Mouse (Mus musculus): ENCODE results near the gene Cdkl1.

Cdkl1 gene

GRCm38 (mm10) chr12:69790530-69791505, at the start of gene Cdkl1:
Gene Cdkl1, minus strand, starts transcription at chr12:69791267.
- POLR2A ChIA-PET: interaction anchor here in 3 of 4 experiments (0.6 to 1.7 kb wide), 7 partner anchors 9 to 117 kb away, joined by 3 to 5 read pairs (median 3); partner anchors contain the start of gene Map4k5 (in 1 of the 3)
- CTCF ChIA-PET: interaction anchor here in 2 of 4 experiments (0.5 to 1.6 kb wide), 3 partner anchors 19 to 34 kb away, joined by 4 to 6 read pairs (median 5); no protein-coding TSS in a partner anchor

- ChIA-PET CTCF (no interaction called here), POLR2A (interaction anchor here in 2 of 4 experiments (0.5 to 0.8 kb wide), 2 partner anchors 9 to 36 kb away, joined by 3 read pairs; no protein-coding TSS in a partner anchor)
Observed at GRCm38 (mm10) chr12:69838376-69838775, 47.3 kb upstream of the Cdkl1 start.

- CTCF ChIA-PET: interaction anchor here in 1 of 4 experiments (0.6 kb wide), 1 partner anchor 524 kb away, joined by 4 read pairs; no protein-coding TSS in a partner anchor
- POLR2A ChIA-PET: interaction anchor here in 1 of 4 experiments (1.1 to 2.3 kb wide), 3 partner anchors 9 to 675 kb away, joined by 3 to 11 read pairs (median 6); partner anchors contain the start of gene Rps29
Observed at GRCm38 (mm10) chr12:69833982-69834604, 43.0 kb upstream of the Cdkl1 start.

GRCm38 (mm10) chr12:69831239-69831910, 40.3 kb upstream of the Cdkl1 start:
- ChIA-PET POLR2A (interaction anchor here in 1 of 4 experiments (1.0 to 1.4 kb wide), 2 partner anchors 25 to 107 kb away, joined by 3 read pairs; no protein-coding TSS in a partner anchor), CTCF (interaction anchor here in 1 of 4 experiments (0.6 kb wide), 1 partner anchor 701 kb away, joined by 3 read pairs; no protein-coding TSS in a partner anchor)

GRCm38 (mm10) chr12:69828214-69828613, 37.1 kb upstream of the Cdkl1 start:
- CTCF ChIA-PET: interaction anchor here in 1 of 4 experiments (0.6 kb wide), 2 partner anchors 50 to 679 kb away, joined by 3 to 4 read pairs; no protein-coding TSS in a partner anchor
- POLR2A ChIA-PET: interaction anchor here in 3 of 4 experiments (0.5 to 1.8 kb wide), 17 partner anchors 8 to 997 kb away, joined by 3 to 6 read pairs (median 3); partner anchors contain the start of genes Map4k5 (in 2 of the 3), Atl1 (in 1 of the 3) and Frmd6 (in 1 of the 3)

- CTCF ChIA-PET: no interaction called here
- POLR2A ChIA-PET: interaction anchor here in 1 of 4 experiments (0.6 to 2.0 kb wide), 3 partner anchors 9 to 90 kb away, joined by 3 to 11 read pairs (median 3); no protein-coding TSS in a partner anchor
Observed at GRCm38 (mm10) chr12:69824881-69825597, 34.0 kb upstream of the Cdkl1 start.

- ChIA-PET CTCF (interaction anchor here in 1 of 4 experiments (0.5 kb wide), 1 partner anchor 10 kb away, joined by 3 read pairs; no protein-coding TSS in a partner anchor), POLR2A (interaction anchor here in 1 of 4 experiments (1.6 kb wide), 1 partner anchor 39 kb away, joined by 4 read pairs; no protein-coding TSS in a partner anchor)
Observed at GRCm38 (mm10) chr12:69814272-69814671, 23.2 kb upstream of the Cdkl1 start.

- CTCF ChIA-PET: no interaction called here
- POLR2A ChIA-PET: interaction anchor here in 1 of 4 experiments (1.3 kb wide), 1 partner anchor 11 kb away, joined by 3 read pairs; no protein-coding TSS in a partner anchor
Observed at GRCm38 (mm10) chr12:69813596-69813995, 22.5 kb upstream of the Cdkl1 start.

GRCm38 (mm10) chr12:69812986-69813385, 21.9 kb upstream of the Cdkl1 start:
- ChIA-PET POLR2A (interaction anchor here in 1 of 4 experiments (1.3 kb wide), 1 partner anchor 12 kb away, joined by 3 read pairs; no protein-coding TSS in a partner anchor), CTCF (no interaction called here)

GRCm38 (mm10) chr12:69811976-69812375, 20.9 kb upstream of the Cdkl1 start:
- CTCF ChIA-PET: no interaction called here
- POLR2A ChIA-PET: interaction anchor here in 1 of 4 experiments (0.6 kb wide), 1 partner anchor 44 kb away, joined by 4 read pairs; no protein-coding TSS in a partner anchor

- ChIA-PET POLR2A (interaction anchor here in 3 of 4 experiments (0.6 to 1.8 kb wide), 5 partner anchors 9 to 281 kb away, joined by 3 to 5 read pairs (median 4); no protein-coding TSS in a partner anchor), CTCF (interaction anchor here in 1 of 4 experiments (0.7 kb wide), 1 partner anchor 18 kb away, joined by 6 read pairs; the partner anchor contains the start of gene Cdkl1)
Observed at GRCm38 (mm10) chr12:69809439-69809838, 18.4 kb upstream of the Cdkl1 start.

GRCm38 (mm10) chr12:69807399-69807985, 16.4 kb upstream of the Cdkl1 start:
- POLR2A ChIA-PET: interaction anchor here in 1 of 4 experiments (1.1 kb wide), 1 partner anchor 17 kb away, joined by 3 read pairs; the partner anchor contains the start of gene Cdkl1
- CTCF ChIA-PET: no interaction called here

- ChIA-PET POLR2A (interaction anchor here in 3 of 4 experiments (0.6 to 0.7 kb wide), 4 partner anchors 15 to 1330 kb away, joined by 3 to 5 read pairs (median 4); no protein-coding TSS in a partner anchor), CTCF (interaction anchor here in 2 of 4 experiments (0.6 kb wide), 2 partner anchors 117 to 625 kb away, joined by 3 to 4 read pairs; no protein-coding TSS in a partner anchor)
Observed at GRCm38 (mm10) chr12:69805148-69805547, 14.1 kb upstream of the Cdkl1 start.

GRCm38 (mm10) chr12:69804393-69805070, 13.5 kb upstream of the Cdkl1 start:
- CTCF ChIA-PET: interaction anchor here in 1 of 4 experiments (0.6 kb wide), 1 partner anchor 10 kb away, joined by 3 read pairs; no protein-coding TSS in a partner anchor
- POLR2A ChIA-PET: interaction anchor here in 1 of 4 experiments (0.7 kb wide), 1 partner anchor 15 kb away, joined by 4 read pairs; no protein-coding TSS in a partner anchor

GRCm38 (mm10) chr12:69803196-69803595, 12.1 kb upstream of the Cdkl1 start:
- ChIA-PET POLR2A (interaction anchor here in 2 of 4 experiments (0.6 to 0.7 kb wide), 3 partner anchors 89 to 309 kb away, joined by 3 to 6 read pairs (median 4); partner anchors contain the start of gene Atl1 (in 1 of the 2)), CTCF (no interaction called here)

- POLR2A ChIA-PET: interaction anchor here in 1 of 4 experiments (1.2 kb wide), 1 partner anchor 9 kb away, joined by 4 read pairs; no protein-coding TSS in a partner anchor
- CTCF ChIA-PET: no interaction called here
Observed at GRCm38 (mm10) chr12:69800586-69800985, 9.5 kb upstream of the Cdkl1 start.

All from embryonic stem cell, embryonic (primary cell).